Mouse (Mus musculus) G1E (cell line): ENCODE results near the gene Hist1h2ad. TPM values are rescaled to one million over a fixed set of nuclear protein-coding genes. Genes with fewer than 3 reads are reported as not detected.
A peak's percentile ranks its signal among the peaks of the same experiment; 100 is the strongest.
"Not testable (repeated sequence)": the region's sequence is repeated elsewhere in the genome, so short reads cannot be mapped to it uniquely, and the experiment has no call there.

Experiments
- ATAC-seq: 2 replicates; pipeline ENCODE4 v1.8.0; 2016; ENCODE audit warnings: mild to moderate bottlenecking; ENCODE audit not compliant: insufficient number of reproducible peaks, poor library complexity, low FRiP score, severe bottlenecking; ENCODE audit errors: extremely low read depth
- DNase-seq: peaks from one replicate; pipeline ENCODE4 v3.0.0; 2012; ENCODE audit warnings: low spot score
- H3K27me3 ChIP-seq: 2 replicates; pipeline ENCODE4 v1.6.1; 2012; ENCODE audit warnings: mild to moderate bottlenecking, low read length, inconsistent platforms; ENCODE audit not compliant: insufficient read depth
- H3K36me3 ChIP-seq: replicated peaks from 2 replicates; pipeline ENCODE3; 2012; ENCODE audit warnings: mild to moderate bottlenecking, inconsistent platforms
- H3K4me1 ChIP-seq: 2 replicates; pipeline ENCODE4 v1.6.1; 2012; ENCODE audit warnings: low read depth, low read length, inconsistent platforms, mixed read lengths; ENCODE audit not compliant: insufficient read depth
- H3K4me3 ChIP-seq: 2 replicates; pipeline ENCODE4 v1.5.1; 2012; ENCODE audit warnings: low read depth, mild to moderate bottlenecking, inconsistent platforms, low read length, moderate library complexity, mixed read lengths
- H3K9me3 ChIP-seq: replicated peaks from 2 replicates; pipeline ENCODE4 v1.6.1; 2012; ENCODE audit warnings: inconsistent platforms
- CTCF ChIP-seq: IDR thresholded peaks from 2 replicates; pipeline ENCODE4 v1.5.1; 2012; ENCODE audit warnings: low read depth, low read length, inconsistent platforms, mixed read lengths
- GATA1 ChIP-seq: IDR thresholded peaks from 2 replicates; pipeline ENCODE4 v1.6.1; 2012; ENCODE audit warnings: borderline replicate concordance, low read length, inconsistent platforms, mixed read lengths
- GATA2 ChIP-seq: IDR thresholded peaks from 2 replicates; pipeline ENCODE4 v1.6.1; 2012; ENCODE audit warnings: low read depth, low read length, inconsistent platforms, borderline replicate concordance
- POLR2AphosphoS5 ChIP-seq: IDR thresholded peaks from 2 replicates; pipeline ENCODE4 v1.6.1; 2012; ENCODE audit warnings: low read depth, low read length, inconsistent platforms; ENCODE audit not compliant: insufficient replicate concordance
- TAL1 ChIP-seq: conservative IDR thresholded peaks from 2 replicates; pipeline ENCODE4 v1.6.1; 2012; ENCODE audit warnings: low read depth, low read length, inconsistent platforms, mixed read lengths
- polyA plus RNA-seq: library from polyadenylated mRNA; stranded (reverse); fragments of >175 nt; gene quantifications from 2 replicates; pipeline ENCODE4 v1.2.3, GENCODE M21; 2012
- total RNA-seq, 2 experiments: library from RNA; stranded (forward) in 1 of 2; stranded (reverse) in 1 of 2; fragments of 200-1000 nt in 1 of 2; fragments of >200 nt in 1 of 2; fragmentation: Nextera tagmentation in 1 of 2; gene quantifications; 2 replicates each; pipeline ENCODE4 v1.2.3; 2014 to 2017

The Hist1h2ad gene
- total and polyA plus RNA-seq, 3 experiments: 2.3 to 491 (median 7.3) TPM

DNA sequence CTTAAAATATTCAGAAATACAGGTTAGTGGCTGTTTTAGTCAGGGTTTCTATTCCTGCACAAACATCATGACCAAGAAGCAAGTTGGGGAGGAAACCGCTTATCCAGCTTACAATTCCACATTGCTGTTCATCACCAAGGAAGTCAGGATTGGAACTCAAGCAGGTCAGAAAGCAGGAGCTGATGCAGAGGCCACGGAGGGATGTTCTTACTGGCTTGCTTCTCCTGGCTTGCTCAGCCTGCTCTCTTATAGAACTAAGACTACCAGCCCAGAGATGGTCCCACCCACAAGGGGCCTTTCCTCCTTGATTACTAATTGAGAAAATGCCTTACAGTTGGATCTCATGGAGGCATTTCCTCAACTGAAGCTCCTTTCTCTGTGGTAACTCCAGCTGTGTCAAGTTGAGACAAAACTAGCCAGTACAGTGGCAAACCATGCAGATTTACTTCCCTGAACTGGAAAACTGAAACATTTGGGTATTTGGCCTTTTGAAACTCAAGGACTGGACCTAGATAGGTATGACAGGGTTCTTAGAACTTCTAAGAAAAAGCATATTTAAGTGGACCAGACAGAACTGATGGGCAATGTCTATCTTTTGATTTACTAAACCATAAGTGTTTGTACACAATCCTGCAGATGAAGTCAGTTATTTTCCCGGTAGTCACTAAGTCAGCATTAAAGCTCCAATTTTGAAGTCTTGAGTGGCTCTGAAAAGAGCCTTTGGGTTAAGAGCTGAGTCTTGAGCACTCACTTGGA lies 31.8 kb upstream of the Hist1h2ad start:
- H3K27me3 ChIP-seq, H3K9me3 ChIP-seq, DNase-seq, ATAC-seq, H3K36me3 ChIP-seq: not testable (repeated sequence)
- Histone ChIP-seq H3K4me1 (peaks cover 20% of the 10 kb centered on the region), H3K4me3 (peak overlapping the region; percentile 68)
- TF ChIP-seq POLR2AphosphoS5: peak; percentile 79; the same call in 1 of the 2 replicates

DNA sequence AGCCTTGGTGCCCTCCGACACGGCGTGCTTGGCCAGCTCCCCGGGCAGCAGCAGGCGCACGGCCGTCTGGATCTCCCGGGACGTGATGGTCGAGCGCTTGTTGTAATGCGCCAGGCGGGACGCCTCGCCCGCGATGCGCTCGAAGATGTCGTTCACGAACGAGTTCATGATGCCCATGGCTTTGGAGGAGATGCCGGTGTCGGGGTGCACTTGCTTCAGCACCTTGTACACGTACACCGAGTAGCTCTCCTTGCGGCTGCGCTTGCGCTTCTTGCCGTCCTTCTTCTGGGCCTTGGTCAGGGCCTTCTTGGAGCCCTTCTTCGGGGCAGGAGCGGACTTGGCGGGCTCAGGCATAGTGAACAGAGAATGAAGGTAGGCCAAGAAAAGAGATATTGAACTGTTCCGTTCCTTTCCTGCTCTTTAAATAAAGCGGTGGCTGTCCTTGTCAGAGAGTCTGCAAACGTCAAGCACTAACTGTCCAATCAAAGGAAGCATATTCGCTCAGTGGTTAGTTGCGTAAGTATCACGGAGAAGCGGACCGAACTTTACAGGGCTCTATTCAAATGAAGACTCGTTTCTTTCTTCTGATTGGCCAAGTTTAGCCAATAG lies 31.1 kb upstream of the Hist1h2ad start, which contains the start of gene Hist1h2bh:
Gene Hist1h2bh, minus strand, starts transcription at position 394 of the 609 bp plus-strand sequence.
- Histone ChIP-seq H3K4me3 (peak within 1 kb of the TSS; percentile 69), H3K4me1 (peaks cover 19% of the 10 kb centered on the region)
- not testable (repeated sequence) for H3K27me3 ChIP-seq, H3K36me3 ChIP-seq, H3K9me3 ChIP-seq
- peak; percentile 93; the same call in 1 of the 2 replicates for TF ChIP-seq POLR2AphosphoS5
- ATAC-seq: peak; percentile 88
- DNase-seq: peak; percentile 68

DNA sequence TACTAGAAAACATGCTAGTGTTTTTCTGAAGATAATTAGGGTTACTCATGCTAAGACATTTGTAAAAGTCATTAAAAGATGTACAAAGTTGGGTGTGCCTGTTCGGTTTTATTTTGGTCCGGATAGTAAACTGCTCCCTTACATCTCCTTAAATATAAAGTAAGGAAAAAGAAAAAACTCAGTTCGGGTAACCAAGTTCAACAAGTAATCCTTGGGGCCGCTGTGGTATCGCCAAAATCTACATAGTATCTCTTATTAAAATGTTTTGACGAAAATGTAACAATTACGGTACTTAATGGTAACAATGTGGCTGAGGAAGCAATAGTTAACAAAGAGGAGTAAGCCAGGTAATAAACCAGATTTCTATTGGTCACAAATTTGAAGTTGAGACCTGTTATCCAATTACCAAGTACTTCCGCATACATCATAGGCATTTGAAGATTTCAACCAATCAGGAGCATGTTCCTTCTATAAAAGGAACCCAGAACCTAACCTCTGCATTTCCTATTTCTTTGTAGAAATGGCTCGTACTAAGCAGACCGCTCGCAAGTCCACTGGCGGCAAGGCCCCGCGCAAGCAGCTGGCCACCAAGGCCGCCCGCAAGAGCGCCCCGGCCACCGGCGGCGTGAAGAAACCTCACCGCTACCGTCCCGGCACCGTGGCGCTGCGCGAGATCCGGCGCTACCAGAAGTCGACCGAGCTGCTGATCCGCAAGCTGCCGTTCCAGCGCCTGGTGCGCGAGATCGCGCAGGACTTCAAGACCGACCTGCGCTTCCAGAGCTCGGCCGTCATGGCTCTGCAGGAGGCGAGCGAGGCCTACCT lies 30.0 kb upstream of the Hist1h2ad start, which contains the start of gene Hist1h3f:
Gene Hist1h3f, plus strand, starts transcription at position 88 of the 822 bp plus-strand sequence.
- ATAC-seq (peak; percentile 73), DNase-seq (peak; percentile 66)
- no peaks in the 10 kb centered on the region for H3K27me3 ChIP-seq
- TF ChIP-seq POLR2AphosphoS5 (peak; percentile 97), GATA2 (no peak), TAL1 (no peak), GATA1 (no peak), CTCF (no peak)
- H3K4me1 ChIP-seq: peaks cover 19% of the 10 kb centered on the region
- no peaks in the 10 kb centered on the region for H3K36me3 ChIP-seq
- peak within 1 kb of the TSS; percentile 69 for H3K4me3 ChIP-seq
- no peaks in the 10 kb centered on the region for H3K9me3 ChIP-seq

DNA sequence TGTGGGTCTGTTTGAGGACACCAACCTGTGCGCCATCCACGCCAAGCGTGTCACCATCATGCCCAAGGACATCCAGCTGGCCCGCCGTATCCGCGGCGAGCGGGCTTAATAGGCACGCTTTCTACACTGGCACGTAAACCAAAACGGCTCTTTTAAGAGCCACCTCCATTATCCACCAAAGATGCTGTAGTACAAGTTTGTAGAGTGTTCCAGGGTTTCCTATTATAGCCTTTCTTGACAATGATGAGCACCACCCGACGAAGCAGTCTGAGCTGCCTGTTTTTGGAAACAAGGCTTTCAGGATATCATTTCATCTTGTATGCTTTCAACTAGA lies 29.4 kb upstream of the Hist1h2ad start:
- ATAC-seq: 0 out of 2 replicates have a peak, but pooled peaks have one; percentile 9
- Histone ChIP-seq H3K4me3 (peak overlapping the region; percentile 65), H3K4me1 (peaks cover 22% of the 10 kb centered on the region)
- 0 out of 2 replicates have a peak, but pooled peaks have one; percentile 28 for TF ChIP-seq POLR2AphosphoS5
- H3K27me3 ChIP-seq, H3K36me3 ChIP-seq, H3K9me3 ChIP-seq, DNase-seq: not testable (repeated sequence)

DNA sequence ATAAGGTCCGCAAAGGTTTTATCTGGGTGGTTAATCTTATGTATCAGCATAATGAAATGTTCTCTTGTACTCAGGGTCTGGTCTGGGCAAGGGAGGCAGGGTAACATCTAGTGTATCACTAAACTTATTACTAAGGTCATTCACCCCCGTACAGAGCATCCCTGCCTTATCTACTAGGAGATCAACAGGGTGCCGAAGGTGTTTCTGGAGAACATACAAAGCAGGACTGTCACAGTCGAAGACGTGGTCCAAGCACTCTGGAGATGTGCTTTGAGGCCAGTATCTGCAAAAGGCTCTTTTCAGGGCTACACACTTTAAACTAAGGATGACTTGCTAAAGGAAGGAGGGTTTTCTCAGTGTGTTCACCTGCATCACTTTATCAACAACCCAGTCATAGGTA lies 27.5 kb upstream of the Hist1h2ad start:
- ATAC-seq: no peak
- peaks cover 25% of the 10 kb centered on the region for H3K4me1 ChIP-seq
- H3K4me3 ChIP-seq: no peak overlapping the region
- no peak for DNase-seq
- H3K27me3 ChIP-seq: no peaks in the 10 kb centered on the region
- H3K36me3 ChIP-seq: no peaks in the 10 kb centered on the region
- no peaks in the 10 kb centered on the region for H3K9me3 ChIP-seq
- TF ChIP-seq POLR2AphosphoS5 (no peak), TAL1 (no peak), CTCF (no peak), GATA1 (no peak), GATA2 (no peak)

DNA sequence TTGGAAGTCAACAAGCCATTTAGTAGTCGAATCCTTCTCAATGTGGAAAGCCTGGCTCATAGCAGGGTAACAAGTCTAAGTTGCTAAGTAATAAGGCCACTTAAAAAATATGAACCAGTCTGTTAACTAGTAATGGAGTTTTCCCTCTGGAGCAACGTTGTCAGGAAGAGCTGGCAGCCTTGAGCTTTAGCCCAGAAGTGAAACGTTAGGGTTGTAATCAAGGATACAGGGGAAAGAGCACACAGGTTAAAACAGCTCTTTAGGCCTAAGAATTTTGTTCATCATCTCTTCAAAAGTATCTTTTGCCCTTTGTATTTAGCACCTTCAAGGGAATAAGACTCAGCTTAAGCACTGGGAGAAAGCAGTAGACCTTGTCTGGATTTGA lies 23.4 kb upstream of the Hist1h2ad start:
- DNase-seq: no peak
- H3K4me1 ChIP-seq: peaks cover 43% of the 10 kb centered on the region
- no peaks in the 10 kb centered on the region for H3K36me3 ChIP-seq
- no peak for TF ChIP-seq GATA2
- TF ChIP-seq GATA1: no peak
- peak; percentile 92; the same call in 1 of the 2 replicates for TF ChIP-seq POLR2AphosphoS5
- no peak for TF ChIP-seq CTCF
- no peaks in the 10 kb centered on the region for H3K27me3 ChIP-seq
- H3K4me3 ChIP-seq: peak overlapping the region; percentile 67; the same call in 1 of the 2 replicates
- no peaks in the 10 kb centered on the region for H3K9me3 ChIP-seq
- no peak for ATAC-seq
